Mouse (Mus musculus) limb, embryonic 12.5 days (tissue): Measurements from ENCODE around the gene Slc29a3. TPM values are rescaled to one million over a fixed set of nuclear protein-coding genes. Genes with fewer than 3 reads are reported as not detected.

Experiments used
- ATAC-seq: fragments of 200-750 bp; cut with Nextera tagmentation; 2 replicates; pipeline ENCODE4 v1.8.0; 2017; ENCODE audit warnings: low read depth, moderate TSS enrichment; ENCODE audit not compliant: insufficient number of reproducible peaks, insufficient read depth, low FRiP score, low TSS enrichment
- H3K27ac ChIP-seq: fragments of 300-500 bp; sonication (generic); 2 replicates; pipeline ENCODE4 v1.5.1; 2016; ENCODE audit warnings: mild to moderate bottlenecking, moderate library complexity
- H3K27me3 ChIP-seq: fragments of 300-500 bp; sonication (generic); 2 replicates; pipeline ENCODE4 v1.6.1; 2016; ENCODE audit warnings: mild to moderate bottlenecking, moderate library complexity
- H3K36me3 ChIP-seq: fragments of 300-500 bp; sonication (generic); 2 replicates; pipeline ENCODE4 v1.6.1; 2016; ENCODE audit warnings: mild to moderate bottlenecking, moderate library complexity
- H3K4me1 ChIP-seq: fragments of 300-500 bp; sonication (generic); replicated peaks from 2 replicates; pipeline ENCODE4 v1.6.1; 2016
- H3K4me2 ChIP-seq: fragments of 300-500 bp; sonication (generic); 2 replicates; pipeline ENCODE4 v1.6.1; 2016; ENCODE audit warnings: mild to moderate bottlenecking, moderate library complexity
- H3K4me3 ChIP-seq: fragments of 300-500 bp; sonication (generic); replicated peaks from 2 replicates; pipeline ENCODE4 v1.5.1; 2016; ENCODE audit warnings: mild to moderate bottlenecking
- H3K9ac ChIP-seq: fragments of 300-500 bp; sonication (generic); replicated peaks from 2 replicates; pipeline ENCODE4 v1.6.1; 2016; ENCODE audit warnings: mild to moderate bottlenecking, moderate library complexity
- H3K9me3 ChIP-seq: fragments of 300-500 bp; sonication (generic); 2 replicates; pipeline ENCODE4 v1.6.1; 2016; ENCODE audit warnings: mild to moderate bottlenecking, moderate library complexity
- WGBS: fragments of 180-500 bp; shearing (Covaris S2); methylation state at CpG from one replicate; pipeline ENCODE4 v1.1.7; 2016; 5-methylcytosine and 5-hydroxymethylcytosine counted together
- polyA plus RNA-seq: library from polyadenylated mRNA; unstranded; fragments of >200 nt; fragmentation: Nextera tagmentation; extraction: Ambion mirVana; gene quantifications from 2 replicates; pipeline ENCODE4 v1.2.1, GENCODE M21; 2016

Gene Slc29a3
- polyA plus RNA-seq: 9.4 and 9.6 TPM in 2 replicates

- peak within 1 kb of the TSS; percentile 75 for H3K9ac ChIP-seq
- H3K27ac ChIP-seq: peak within 1 kb of the TSS; percentile 54
- peaks cover 24% of the 10 kb centered on the region for H3K4me1 ChIP-seq
- peak within 1 kb of the TSS; percentile 74 for H3K4me2 ChIP-seq
- ATAC-seq: peak; percentile 92
- no peaks in the 10 kb centered on the region for H3K27me3 ChIP-seq
- 12% methylated on average over 41 of the region's 41 CpGs for WGBS
- H3K4me3 ChIP-seq: peak within 1 kb of the TSS; percentile 59
- peaks cover 8% of the 10 kb centered on the region; the same call in 1 of the 2 replicates for H3K9me3 ChIP-seq
- peaks cover 3% of the 10 kb centered on the region; the same call in 1 of the 2 replicates for H3K36me3 ChIP-seq
These were observed at the start of gene Slc29a3 for GRCm38 (mm10) chr10:60752040-60753020. Gene Slc29a3, minus strand, starts transcription at chr10:60752794.

DNA sequence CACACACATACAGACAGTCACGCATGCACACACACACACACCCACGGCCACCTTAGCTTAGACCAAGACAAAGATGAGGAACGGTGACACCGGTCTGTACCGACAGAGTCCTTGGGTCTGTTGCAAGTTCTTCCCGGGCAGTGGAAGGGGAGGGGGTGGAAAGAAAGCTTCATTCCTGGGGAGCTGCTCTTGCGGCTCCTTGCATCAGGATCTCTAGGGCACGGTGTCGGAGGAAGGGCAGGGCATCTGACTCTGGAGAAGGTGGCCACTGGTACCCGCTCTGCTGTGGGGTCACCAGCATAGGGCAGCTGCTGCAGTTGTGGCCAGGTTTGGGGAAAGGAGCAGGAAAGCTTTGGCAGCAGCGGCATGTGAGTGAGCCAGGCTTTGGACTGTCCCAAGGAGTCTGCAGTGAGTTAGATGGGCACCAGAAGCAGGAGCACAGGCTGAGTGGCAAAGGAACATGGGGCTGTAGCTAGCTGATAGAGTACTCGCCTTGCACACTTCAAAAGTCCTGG is 49.4 kb upstream of the Slc29a3 start:
- no peak overlapping the region for H3K4me2 ChIP-seq
- H3K4me1 ChIP-seq: peaks cover 93% of the 10 kb centered on the region
- no peak for ATAC-seq
- H3K27me3 ChIP-seq: no peaks in the 10 kb centered on the region
- H3K27ac ChIP-seq: no peak overlapping the region
- H3K4me3 ChIP-seq: no peak overlapping the region
- 58% methylated on average over 12 of the region's 12 CpGs for WGBS
- H3K36me3 ChIP-seq: no peaks in the 10 kb centered on the region
- no peak overlapping the region for H3K9ac ChIP-seq
- no peaks in the 10 kb centered on the region for H3K9me3 ChIP-seq

DNA sequence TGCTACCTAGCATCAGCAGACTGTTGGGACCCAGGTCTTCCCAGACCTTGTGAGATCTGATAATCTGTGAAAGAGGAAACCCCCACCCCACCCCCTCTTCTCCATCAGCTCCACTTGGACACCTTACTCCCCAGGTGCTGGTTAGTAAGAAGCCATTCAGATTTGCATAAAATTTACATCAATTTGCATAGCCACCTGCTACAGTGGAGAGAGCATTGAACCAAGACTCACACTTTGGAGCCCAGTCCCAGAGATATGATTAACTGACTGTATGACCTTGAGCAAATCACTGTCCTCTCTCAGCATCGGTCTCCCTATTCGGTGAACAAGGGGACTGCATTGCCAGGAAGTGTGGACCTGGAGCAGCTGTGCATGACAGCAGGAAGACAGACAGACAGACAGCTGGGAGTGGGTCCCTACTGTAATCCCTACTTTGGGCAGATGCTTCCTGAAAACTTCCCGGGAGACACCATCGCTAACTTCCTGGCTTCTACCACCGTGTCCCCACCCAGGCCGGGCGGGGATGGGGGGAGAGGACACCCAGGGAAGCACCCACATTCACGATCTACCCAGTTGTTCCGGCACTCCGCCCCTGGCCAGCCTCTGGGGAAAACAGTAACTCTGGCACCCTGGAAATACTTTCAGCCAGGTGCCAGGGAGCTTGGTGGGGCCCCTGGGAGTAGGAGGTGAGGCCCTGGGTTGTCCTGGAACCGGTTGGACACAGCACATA is 48.7 kb upstream of the Slc29a3 start:
- no peak overlapping the region for H3K9ac ChIP-seq

GRCm38 (mm10) chr10:60800295-60801167 is 47.9 kb upstream of the Slc29a3 start:
- Histone ChIP-seq H3K4me3 (no peak overlapping the region), H3K9me3 (no peaks in the 10 kb centered on the region), H3K27ac (peak overlapping the region; percentile 64), H3K36me3 (no peaks in the 10 kb centered on the region), H3K9ac (peak overlapping the region; percentile 27; the same call in 1 of the 2 replicates), H3K27me3 (no peaks in the 10 kb centered on the region), H3K4me1 (peaks cover 93% of the 10 kb centered on the region), H3K4me2 (peak overlapping the region; percentile 19; the same call in 1 of the 2 replicates)
- WGBS: 5% methylated on average over 19 of the region's 19 CpGs
- ATAC-seq: no peak

More for the DNA sequence above, 48.7 kb upstream of the Slc29a3 start:
- WGBS: 37% methylated on average over 11 of the region's 11 CpGs
- ATAC-seq: no peak
- Histone ChIP-seq H3K4me3 (no peak overlapping the region), H3K27ac (no peak overlapping the region), H3K9me3 (no peaks in the 10 kb centered on the region), H3K4me1 (peaks cover 93% of the 10 kb centered on the region), H3K4me2 (no peak overlapping the region), H3K27me3 (no peaks in the 10 kb centered on the region), H3K36me3 (no peaks in the 10 kb centered on the region)

- Histone ChIP-seq H3K9ac (no peak overlapping the region), H3K4me2 (no peak overlapping the region), H3K9me3 (no peaks in the 10 kb centered on the region), H3K27ac (0 out of 2 replicates have a peak overlapping the region, but pooled peaks have one; percentile 64), H3K4me3 (no peak overlapping the region), H3K27me3 (no peaks in the 10 kb centered on the region), H3K36me3 (no peaks in the 10 kb centered on the region), H3K4me1 (peaks cover 94% of the 10 kb centered on the region)
- WGBS: 73% methylated on average over 14 of the region's 14 CpGs
- ATAC-seq: no peak
These were observed 45.3 kb upstream of the Slc29a3 start for GRCm38 (mm10) chr10:60797682-60798422.

DNA sequence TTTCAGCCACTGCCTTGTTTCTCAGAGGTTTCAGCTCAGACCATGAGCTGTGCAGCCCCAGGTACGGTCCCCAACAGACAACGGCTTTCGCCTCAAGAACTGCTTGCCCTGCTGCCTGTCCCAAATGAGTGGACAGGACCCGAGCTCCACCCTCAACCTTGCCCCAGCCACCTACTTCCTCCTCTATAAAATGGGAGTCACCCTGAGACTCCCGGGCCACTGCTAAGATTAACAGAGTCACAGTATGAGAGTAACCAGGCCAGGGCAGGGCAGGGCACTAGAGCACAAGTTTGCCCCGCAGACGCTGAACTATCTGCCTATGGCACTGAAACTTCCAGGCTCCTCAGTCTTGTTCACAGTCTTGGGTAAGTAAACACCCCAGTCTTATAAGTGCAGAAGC is 43.9 kb upstream of the Slc29a3 start:
- 57% methylated on average over 7 of the region's 7 CpGs for WGBS
- no peaks in the 10 kb centered on the region for H3K27me3 ChIP-seq
- no peak overlapping the region for H3K9ac ChIP-seq
- H3K27ac ChIP-seq: peak overlapping the region; percentile 95
- H3K4me1 ChIP-seq: peaks cover 93% of the 10 kb centered on the region
- H3K9me3 ChIP-seq: no peaks in the 10 kb centered on the region
- no peak for ATAC-seq
- H3K4me2 ChIP-seq: no peak overlapping the region
- H3K4me3 ChIP-seq: no peak overlapping the region
- no peaks in the 10 kb centered on the region for H3K36me3 ChIP-seq

DNA sequence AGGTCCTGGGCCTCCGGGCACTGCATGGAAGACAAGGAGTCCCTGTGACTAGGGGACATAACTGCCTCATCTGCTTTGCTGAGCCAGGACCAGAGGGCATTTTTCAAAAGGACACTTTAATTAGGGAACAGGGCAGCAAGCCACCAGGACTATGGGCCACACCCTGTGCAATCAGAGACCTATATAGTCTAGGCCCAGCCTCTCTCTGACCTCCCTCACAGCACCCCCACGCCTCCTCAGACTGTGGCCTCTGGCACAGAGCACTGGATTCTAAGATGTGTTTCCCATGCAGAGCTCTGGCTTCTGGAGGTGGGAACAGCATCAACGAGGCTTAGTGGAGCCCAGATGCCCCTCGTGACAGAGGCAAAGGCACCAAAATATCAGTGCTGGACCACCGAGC is 43.4 kb upstream of the Slc29a3 start:
- peak overlapping the region; percentile 95 for H3K27ac ChIP-seq
- peaks cover 88% of the 10 kb centered on the region for H3K4me1 ChIP-seq
- WGBS: 32% methylated on average over 5 of the region's 5 CpGs
- H3K9ac ChIP-seq: no peak overlapping the region
- ATAC-seq: no peak
- H3K36me3 ChIP-seq: no peaks in the 10 kb centered on the region
- H3K27me3 ChIP-seq: no peaks in the 10 kb centered on the region
- H3K4me2 ChIP-seq: no peak overlapping the region
- H3K4me3 ChIP-seq: no peak overlapping the region
- H3K9me3 ChIP-seq: no peaks in the 10 kb centered on the region

GRCm38 (mm10) chr10:60794792-60795191 is 42.2 kb upstream of the Slc29a3 start:
- H3K4me1 ChIP-seq: peaks cover 76% of the 10 kb centered on the region

GRCm38 (mm10) chr10:60794374-60794773 is 41.8 kb upstream of the Slc29a3 start:
- Histone ChIP-seq H3K27me3 (no peaks in the 10 kb centered on the region), H3K4me2 (peak overlapping the region; percentile 23), H3K4me1 (peaks cover 72% of the 10 kb centered on the region), H3K36me3 (no peaks in the 10 kb centered on the region), H3K9ac (no peak overlapping the region; the same call in 1 of the 2 replicates), H3K27ac (peak overlapping the region; percentile 95), H3K9me3 (no peaks in the 10 kb centered on the region), H3K4me3 (no peak overlapping the region)
- WGBS: 10% methylated on average over 11 of the region's 11 CpGs
- peak; percentile 69; the same call in 1 of the 2 replicates for ATAC-seq

More at GRCm38 (mm10) chr10:60794792-60795191, 42.2 kb upstream of the Slc29a3 start:
- 15% methylated on average over 8 of the region's 8 CpGs for WGBS
- H3K36me3 ChIP-seq: no peaks in the 10 kb centered on the region
- peak overlapping the region; percentile 95 for H3K27ac ChIP-seq
- ATAC-seq: no peak
- no peaks in the 10 kb centered on the region for H3K27me3 ChIP-seq
- H3K9ac ChIP-seq: no peak overlapping the region; the same call in 1 of the 2 replicates
- no peak overlapping the region for H3K4me3 ChIP-seq
- no peaks in the 10 kb centered on the region for H3K9me3 ChIP-seq
- H3K4me2 ChIP-seq: peak overlapping the region; percentile 23

DNA sequence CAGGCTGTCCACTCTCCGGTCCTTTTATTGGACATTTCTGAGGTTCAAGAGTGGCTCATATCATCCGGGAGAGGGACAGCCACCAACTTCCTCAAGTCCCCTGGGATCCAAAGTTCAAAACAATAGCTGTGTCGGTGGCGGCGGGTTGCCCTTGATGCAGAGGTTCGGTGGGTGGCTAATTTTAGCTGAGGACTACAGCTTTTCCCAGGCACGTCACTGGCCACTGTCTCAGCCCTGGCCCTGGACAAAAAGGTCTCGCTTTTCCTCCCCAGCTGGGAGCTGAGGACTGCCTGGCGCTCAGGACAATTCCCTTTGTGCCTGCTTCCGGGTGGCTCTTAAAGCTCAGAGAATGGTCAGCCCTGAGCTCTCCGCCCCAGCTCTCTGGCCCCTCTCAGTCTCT is 40.2 kb upstream of the Slc29a3 start:
- Histone ChIP-seq H3K27ac (peak overlapping the region; percentile 95), H3K9me3 (no peaks in the 10 kb centered on the region), H3K4me1 (peaks cover 58% of the 10 kb centered on the region), H3K27me3 (no peaks in the 10 kb centered on the region), H3K4me3 (no peak overlapping the region), H3K36me3 (no peaks in the 10 kb centered on the region), H3K4me2 (peak overlapping the region; percentile 10; the same call in 1 of the 2 replicates), H3K9ac (no peak overlapping the region; the same call in 1 of the 2 replicates)
- no peak for ATAC-seq
- 23% methylated on average over 11 of the region's 11 CpGs for WGBS
